Mouse (Mus musculus): ENCODE data around the gene Enah.

Enah gene

DNA sequence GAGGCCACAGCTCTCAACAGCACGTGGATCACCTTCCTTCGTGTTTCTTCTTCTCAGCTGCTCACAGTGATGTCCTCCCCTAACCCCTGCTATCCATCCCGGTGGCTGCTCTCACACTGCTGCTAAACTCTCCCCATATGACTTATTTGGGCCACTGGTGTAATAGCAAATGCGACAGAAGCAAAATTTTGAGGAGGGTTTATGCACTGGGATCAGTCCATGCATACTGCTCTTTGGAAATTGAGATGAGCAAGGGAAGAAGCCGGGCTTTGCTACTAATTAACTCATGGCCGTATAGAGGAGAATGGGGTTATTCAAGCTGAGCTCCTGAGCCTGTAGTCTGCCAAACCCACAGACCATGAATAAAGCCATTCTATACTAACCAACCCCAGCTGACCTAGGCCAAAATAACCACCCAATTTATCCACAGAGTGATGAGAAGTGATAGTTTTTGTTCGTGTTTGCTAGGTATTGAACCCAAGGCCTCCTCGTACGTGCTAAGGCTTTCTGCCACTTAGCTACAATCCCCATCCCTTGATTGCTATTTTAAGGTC lies 7.7 kb upstream of the Enah start:
- no peak for DNase-seq

DNA sequence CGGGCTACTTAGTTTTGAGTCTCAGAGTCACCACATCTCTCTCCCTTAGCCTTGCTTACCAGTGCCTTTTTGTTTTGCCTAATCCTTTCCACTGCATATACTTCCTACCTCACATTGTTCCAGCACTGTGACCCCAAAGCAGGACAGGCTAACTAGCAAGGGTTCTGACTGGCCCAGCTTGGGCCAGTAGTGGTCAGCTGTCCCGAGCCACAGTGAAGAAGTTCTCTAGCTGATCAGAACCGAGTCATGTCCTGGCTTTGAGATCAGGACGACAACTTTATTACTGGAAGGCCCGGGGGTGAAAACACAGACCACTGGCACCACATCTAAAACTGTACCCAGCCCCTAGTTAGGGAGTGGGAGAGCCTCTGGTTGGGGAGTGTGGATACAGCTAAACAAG lies 7.0 kb upstream of the Enah start:
- no peak for DNase-seq

DNA sequence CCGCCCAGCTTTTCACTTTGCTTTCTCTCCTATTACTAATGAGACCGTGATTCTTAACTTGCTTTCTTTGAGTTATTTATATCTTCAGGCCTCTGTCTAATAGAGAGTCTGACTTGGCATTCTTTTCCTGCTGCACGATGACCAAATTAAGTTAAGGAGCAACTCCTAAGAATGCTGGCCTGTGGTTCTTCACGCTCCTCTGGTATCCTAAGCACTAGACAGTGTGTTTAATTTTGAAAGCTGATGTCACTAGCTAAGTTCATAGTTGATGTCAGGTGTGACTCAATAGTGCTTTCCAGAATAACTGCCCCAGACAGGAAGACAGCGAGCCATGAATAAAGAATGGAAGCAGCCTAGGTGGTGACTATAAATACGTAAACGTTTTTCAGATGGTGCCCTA lies 6.3 kb upstream of the Enah start:
- DNase-seq = no peak

DNA sequence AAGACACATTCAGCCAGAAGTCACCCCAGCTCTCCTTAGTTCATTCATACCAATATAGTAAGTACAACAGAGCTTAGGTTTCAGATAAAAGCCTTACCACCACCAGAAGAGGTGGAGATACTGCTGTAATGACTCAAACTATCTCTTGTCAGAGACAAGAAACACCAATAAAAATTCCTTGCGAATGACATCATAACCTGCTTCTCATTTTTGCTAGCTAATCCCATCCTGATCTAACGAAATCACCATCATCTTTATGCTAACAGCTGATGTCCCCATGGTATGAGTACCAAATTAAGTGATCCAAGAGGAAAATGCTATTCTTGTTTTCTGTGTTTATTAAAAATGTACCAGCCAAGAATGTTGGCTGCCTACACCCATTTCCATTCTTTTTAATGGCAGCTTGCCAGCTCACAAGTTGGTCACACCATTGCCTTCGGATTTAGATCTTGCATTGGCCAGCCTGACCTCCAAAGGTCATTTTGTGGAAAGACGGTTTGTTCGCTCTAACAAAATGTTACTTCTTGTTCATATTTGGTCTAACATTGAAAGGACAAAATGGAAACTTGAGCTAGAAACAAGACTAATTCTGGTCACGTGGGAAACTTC lies 2.0 kb upstream of the Enah start:
- no peak for DNase-seq

DNA sequence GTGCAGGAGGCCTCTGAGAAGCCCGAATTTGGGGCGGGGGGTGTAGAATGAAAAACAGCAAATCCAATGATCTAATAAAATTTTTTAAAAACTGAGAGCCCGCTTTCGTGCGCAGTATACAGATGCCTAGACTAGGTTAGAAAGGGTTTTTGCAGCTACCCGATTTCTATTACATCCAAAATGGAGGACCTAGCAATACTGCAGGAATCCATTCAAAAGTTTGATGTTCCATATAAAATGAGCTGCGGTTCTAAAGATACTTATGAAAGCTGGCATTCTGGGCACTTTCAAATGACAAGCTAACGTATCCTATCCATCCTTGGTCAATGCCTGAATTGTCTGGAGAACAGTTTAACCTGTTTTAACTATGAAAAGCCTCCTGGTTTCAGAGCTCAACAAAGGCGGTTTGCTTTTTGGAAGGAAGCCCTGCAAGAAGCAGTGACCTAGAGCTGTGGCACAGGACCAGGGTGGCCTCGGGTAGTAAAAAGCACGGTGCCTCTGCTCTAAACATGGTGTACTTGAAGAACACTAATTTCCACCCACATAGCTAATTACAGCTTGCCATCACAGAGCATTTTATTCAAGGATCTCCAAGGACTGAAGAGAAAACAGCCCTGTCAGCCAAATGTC lies 1.2 kb upstream of the Enah start:
- peak; percentile 17 for DNase-seq

DNA sequence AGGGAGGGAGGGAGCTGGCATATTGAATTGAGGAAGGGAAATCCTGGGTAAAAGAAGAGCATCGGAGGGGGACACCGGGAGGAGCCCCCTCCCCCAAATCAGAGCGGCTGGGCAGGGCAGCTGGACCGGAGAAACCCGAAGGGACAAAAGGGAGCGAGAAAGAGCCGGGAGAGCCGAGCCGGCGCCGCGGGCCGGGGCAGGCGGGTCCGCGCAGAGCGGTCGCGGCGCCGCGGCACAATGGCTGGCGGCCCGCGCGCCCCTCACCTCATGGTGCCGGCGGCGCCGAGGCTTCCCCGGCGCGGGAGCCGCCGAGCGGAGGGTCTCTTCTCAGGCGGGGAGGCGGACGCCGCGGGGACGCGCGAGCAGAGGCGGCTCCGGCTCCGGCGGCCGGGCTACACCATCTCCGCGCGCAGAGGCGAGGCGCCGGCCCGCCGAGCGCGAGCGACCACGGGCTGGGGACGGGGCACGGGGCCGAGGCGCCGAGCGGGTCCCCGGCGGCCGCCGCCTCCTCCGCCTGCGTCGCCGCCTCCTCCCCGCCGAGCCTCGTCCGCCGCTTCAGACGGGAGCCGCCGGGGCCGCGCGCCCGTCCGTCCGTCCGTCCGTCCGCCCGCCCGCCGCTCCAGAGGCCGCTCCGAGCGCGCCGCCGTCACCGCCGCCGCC lies 394 bp downstream of the Enah start:
- DNase-seq = peak; percentile 18

DNA sequence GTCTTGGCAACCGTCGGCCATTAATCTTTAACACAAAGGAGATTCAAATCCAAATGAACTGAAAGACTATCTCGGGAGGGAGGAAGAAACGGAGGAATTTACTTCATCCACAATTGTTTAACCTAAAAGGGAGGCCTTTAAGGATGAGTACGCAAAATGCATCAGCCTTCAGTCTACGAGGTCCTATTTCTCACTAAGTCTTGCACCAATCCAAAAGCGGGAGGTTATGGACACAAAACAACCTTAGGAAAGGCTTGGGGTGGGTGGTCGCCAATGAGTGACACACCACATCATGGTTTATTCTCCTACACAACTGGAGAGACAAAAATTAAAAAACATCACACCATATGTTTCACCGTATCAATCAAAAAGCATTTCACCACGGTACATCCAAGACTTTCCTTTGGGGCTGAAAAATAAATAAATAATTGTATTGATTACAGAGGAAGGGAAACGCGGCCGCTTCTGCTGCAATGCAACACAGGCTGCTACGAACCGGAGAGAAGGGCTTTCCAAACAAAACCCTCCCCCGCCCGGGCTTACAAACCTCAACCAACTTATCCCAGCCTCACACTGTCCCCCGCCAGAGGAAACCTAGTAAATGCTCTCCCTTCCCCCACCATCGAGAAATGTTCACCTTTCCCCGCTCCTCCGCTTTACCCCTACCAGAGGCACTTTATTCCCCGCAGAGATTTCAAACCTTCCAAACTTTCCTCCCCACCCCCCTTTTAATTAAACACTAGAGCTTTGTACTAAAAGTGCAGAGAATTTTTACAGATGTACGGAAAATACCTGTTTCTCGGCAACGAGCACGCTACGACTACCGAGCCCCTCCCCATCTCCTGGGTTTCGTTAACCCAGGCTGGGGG lies 1.2 kb downstream of the Enah start:
- peak; percentile 22 for DNase-seq

DNA sequence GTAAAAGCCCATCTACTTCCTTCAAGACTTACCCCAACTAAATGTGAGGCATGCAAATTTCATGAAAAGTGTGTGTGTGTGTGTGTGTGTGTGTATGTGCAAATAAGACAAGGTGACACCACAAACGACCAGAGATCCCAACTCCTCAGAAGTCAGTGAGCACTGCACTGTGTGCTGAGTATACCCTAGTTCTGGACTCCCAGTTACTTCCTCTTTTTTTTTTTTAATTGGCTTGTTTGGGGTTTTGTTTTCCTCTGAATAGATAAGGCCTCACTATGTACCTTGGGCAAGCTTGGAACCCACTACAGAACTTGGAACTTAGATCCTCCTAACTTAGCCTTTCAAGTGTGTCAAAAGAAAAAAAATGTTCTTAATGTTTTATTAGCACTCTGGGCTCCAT lies 14.0 kb downstream of the Enah start:
- no peak for DNase-seq

DNA sequence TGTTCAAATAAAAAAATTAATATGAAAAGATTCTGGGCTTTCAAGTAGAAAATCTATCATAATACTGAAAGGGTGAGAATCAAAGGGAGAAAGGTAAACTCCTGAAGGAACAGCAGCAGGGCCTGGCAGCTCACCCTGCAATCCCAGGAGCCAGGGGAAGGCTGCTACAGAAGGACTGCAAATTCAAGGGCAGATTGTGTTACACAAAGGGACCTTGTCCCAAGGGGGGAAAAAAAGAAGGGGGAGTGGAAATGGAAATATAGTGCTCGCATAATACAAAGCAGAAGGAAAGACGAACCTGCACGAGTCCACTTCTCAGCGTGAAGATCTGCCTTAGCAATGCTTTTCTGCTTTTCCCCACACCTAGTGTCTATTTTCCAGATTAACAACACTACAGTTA lies 21.1 kb downstream of the Enah start:
- no peak for DNase-seq

DNA sequence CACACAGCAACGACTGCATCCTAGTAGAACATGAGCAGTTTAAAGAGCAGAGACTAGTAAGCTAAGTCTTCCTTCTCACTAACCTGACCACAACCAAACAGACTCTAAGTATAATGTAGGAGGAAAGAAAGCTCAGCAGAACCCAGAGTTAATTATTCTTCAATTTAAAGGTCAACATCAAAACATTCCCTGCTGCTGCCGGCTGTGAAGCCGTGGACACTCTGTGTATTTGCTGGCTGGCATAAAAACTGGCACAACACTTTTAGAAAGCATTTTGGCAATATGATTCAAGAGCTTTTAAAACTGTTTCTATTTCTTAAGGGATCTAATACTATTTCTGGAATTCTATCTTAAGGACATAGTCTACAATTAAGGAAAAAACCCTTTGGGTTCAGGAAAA lies 22.0 kb downstream of the Enah start:
- DNase-seq = no peak

DNA sequence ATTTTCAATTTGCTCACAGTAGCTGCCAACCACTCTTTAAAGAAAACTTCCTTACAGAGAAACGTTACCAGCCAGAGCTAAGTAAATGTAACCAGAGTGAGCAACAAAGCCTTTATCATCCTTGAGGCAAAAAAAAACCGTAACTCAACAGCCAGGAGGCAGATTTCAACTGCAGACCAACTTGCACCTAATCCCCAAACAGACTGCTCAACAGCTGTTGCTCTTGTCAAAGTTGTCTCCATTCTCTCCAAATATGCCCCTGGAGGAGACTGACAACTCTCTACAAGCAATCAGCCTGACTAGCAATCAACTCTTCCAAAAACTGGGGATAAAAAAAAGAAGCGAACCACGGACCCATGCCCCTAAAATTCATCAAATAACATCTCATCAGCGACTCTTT lies 26.2 kb downstream of the Enah start:
- DNase-seq = no peak

DNA sequence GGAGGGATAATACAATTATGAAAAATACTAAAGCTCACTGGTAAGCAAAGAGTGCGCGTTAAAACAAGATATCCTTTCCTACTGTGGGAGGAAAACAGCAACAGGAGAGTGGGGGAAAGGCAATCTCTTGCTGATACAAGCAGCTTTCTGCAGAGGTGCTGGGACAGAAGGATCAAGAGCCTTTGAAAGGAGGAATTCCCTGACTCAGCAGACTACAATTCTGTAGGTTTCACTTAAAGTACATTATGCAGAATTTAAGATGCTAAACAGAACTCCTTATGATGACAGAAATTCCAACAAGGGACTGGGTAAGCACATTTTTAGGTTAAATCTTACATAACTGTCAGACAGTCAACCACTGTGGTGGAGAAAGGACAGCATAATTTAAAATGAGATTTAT lies 31.4 kb downstream of the Enah start:
- no peak for DNase-seq

DNA sequence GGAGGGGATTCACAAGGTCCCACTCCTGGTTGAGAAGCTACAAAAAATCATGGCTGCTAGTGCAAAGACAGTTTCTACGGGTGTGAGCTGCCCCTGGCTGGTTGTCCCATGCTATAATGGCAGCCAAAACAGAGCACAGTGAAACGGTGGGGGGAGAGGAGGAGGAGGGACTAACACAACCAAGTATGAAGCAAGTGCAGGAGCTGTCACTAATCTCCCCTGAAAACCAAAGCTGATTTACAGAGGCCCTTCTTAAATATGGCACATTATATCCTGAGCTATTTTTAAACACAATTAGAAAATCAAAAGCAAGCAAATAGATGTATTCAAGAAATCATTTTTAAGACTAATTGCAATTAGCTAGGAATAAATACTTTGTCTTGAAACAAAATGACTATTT lies 32.6 kb downstream of the Enah start:
- DNase-seq = no peak

DNA sequence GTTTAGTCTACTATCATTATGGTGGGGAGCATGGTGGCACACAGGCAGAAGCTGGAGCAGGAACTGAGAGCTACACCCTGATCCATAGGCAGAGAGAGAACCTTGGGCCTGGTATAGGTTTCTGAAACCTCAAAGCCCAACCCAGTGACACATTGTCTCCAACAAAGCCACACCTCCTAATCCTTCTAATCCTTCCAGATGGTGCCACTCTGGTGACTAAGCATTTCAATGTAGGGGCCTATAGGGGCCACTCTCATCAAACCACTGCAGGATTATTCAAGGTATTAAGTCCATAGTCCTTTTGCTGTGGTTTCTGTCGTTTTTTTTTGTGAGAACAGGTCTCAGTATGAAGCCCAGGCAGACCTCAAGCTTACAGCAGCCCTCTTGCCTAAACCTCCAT lies 33.9 kb downstream of the Enah start:
- no peak for DNase-seq

DNA sequence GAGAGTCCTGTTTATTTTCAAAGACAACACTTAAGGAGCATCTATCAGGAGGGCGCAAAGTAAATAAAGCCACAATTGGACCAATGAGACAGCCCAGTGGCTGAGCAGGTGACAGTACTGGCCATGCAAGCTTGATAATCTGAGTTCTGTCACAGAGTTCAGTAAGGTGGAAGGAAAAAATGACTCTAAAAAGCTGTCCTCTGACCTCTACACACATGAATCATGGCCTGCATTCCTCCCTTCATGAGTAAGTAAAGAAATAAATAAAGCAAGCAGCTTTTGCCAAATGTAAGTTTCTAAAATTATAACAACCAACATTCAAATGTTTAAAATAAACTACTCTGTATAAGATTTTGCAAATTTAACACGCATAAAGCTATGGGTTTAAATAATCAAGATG lies 35.0 kb downstream of the Enah start:
- no peak for DNase-seq

DNA sequence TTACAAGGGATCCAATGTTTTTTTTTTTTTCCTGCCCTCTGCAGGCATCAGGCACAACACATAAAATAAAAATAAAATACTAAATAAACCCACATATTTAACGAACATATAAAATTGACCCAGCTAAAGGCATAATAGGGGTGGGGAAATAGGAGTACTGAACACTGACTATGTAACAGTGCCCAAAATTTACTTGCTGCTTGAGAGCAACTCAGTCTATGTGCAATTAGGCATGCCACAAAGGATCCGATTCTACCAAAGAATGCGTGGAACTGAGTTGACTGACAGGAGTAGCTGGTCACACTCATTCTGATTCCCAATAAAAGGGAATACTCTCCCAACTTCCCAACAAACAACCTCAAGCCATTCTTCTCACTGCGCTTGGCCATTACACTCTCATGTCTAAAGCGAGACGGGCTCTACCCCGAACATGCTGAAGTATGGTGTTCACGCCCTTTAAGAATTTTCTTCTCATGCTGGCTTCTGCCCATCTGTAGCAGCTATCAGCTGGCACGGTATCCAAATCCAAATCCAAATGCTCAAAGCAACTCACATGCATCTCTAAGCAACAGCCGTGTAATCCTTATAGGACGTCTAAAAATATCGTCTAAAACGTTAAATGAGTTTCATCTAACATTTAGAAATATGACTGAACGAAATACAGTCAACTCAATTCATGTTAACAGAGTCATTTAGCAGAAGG lies 39.6 kb downstream of the Enah start:
- no peak for DNase-seq

DNA sequence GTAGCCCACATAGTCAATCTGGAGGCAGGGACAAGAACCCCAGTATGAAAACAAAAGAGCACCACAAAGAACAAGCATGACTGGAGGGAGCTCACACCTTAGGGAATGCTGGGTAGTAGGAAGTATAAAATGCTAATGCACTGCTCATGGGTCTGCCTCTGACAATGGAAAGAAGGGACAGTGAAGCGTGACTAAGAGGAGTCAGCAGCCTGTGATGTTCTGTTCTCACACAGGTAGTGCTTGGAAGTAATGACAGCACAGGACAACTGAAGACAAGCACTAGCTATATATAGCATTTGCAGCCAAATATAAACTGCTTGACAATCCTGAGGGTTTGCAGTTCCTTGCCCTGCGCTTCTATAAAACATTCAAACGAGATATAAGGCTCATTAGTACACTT lies 44.3 kb downstream of the Enah start:
- DNase-seq = no peak

DNA sequence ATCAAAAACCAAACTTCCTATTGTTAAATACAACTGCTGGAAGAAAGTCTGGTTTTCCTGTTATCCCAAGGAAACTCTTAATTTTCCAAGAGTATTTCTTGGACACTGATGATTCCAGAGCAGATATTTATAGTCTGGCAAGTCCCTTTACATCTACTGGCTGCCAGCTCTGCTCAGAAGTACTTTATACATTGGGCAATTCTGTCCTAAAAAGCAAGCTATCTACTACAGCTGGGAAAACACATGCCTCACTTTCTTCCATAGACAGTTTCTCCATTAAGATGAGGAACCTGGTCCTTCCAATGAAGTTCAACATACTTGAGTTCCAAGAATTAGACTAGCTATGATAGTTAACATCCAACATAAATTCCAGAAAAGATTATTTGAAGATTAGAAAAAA lies 44.9 kb downstream of the Enah start:
- DNase-seq = no peak

DNA sequence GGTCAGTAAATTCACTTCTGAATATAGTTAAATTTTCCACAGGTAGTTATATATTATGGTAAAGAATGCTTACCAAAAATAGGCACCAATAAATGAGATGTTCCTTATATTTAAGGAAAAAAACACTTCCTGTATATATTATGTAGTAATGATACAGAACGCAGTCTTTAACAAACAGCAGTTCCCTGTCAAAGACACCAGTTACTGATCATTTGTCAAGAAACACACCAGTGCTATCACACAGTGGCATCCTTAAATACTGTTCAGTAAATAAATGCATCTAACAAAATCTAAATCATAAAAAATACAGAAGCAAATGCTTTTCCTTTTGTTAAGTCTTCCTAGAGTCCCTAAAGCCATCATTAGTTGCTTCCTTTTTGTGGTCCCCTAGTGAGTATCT lies 54.5 kb downstream of the Enah start:
- no peak for DNase-seq

DNA sequence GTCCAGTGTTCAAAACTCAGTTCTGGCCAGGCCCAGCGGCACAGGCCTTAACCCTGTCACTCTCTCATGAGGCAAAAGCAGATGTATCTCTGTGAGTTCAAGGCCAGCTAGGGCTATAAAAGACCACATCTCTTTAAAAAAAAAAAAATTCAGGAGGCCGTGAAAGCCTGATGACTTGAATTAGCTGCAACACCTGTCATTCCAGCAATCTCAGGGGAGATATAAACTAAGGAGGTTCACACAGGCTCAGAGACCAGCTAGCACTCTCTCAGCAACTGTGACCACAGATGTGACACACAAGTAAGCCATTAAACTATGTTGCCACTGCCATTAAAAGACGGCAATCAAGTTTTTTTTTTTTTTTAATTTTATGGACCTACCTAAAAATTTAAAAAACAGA lies 56.0 kb downstream of the Enah start:
- no peak for DNase-seq

DNA sequence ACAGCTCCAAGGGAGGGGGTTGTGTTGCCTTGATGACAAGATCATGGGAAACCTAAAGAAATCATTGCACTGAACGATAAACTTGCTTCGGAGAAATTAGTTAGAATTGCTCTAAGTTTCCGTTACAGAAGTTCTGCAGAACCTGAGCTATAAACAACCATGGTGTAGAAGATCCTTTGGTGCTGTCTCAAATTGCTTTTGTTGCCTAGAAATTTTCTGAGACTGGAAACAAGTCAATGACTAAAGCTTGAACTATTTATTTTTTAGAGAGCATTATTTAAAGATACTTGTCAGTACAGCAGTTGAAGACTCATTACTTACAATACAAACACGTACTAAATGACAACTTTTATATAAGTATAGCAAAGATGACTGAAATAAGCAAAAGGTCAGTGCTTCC lies 56.4 kb downstream of the Enah start:
- DNase-seq = no peak

DNA sequence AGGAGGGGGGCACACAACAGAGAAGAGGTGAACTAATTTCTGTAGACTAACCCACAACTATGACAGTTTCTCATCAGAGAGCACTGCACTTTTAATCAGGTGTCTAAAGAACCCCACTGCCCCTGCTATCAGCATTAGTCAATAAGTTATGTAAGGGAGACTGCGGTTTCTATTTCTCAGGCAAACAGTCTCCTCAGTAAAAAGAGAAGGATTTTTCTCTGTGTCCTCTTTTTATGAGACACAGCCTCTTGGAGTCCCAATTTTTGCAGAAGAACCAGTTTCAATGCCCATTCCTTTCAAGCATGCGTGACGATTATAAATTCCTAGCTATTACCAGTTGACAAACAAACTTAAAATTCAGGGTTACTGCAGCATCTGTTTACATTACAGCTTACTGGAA lies 59.4 kb downstream of the Enah start:
- DNase-seq = no peak

DNA sequence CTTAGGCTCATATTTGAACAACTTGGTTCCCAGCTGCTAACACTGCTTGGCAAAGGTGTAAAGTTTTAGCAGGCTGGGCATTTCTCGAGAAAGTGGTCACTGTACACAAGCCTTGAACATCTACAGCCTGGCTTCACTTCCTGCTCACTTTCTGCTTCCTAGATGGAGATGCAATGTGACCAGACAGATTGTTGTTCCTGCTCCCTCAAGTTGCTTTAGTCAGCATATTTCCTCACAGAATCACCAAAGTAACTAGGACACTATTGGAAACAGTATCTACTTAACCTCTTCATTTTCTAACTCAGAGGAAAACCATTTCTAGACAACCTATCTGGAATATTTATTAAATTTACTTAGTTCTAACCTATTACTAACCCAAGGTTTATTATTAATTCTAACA lies 61.4 kb downstream of the Enah start:
- no peak for DNase-seq
